Mouse (Mus musculus) mouse trophoblast stem cell (cell line): ENCODE measurements around the gene Pik3c2a.
"Not testable (repeated sequence)": the region's sequence is repeated elsewhere in the genome, so short reads cannot be mapped to it uniquely, and the experiment has no call there.

ENCODE experiments used
- in situ Hi-C, 2 experiments: fragments of 300-500 bp; cut with MseI, MboI; formaldehyde crosslinking; loops; 2 replicates in 1 of 2; 3 replicates in 1 of 2; pipeline ENCODE4 v1.15.1; 2025

Pik3c2a gene

GRCm38 (mm10) chr7:116392329-116392728, 50.9 kb downstream of the Pik3c2a start:
- in situ Hi-C loops: no loop called here

DNA sequence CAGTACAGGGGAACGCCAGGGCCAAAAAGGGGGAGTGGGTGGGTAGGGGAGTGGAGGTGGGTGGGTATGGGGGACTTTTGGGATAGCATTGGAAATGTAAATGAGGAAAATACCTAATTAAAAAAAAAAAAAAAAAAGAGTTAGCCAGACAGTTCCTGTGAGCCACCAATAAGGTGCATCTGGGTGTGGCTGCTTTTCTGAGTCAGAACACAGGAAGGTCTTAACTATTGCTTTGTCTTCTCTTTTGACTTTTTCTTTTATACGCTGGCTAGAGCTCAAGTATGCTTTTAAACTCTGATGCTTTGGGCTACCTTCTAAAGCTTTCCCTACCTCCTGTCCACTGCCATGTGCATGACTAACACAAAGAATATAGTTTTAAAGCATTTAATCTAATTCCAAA, 55.9 kb downstream of the Pik3c2a start:
- in situ Hi-C loops: not testable (repeated sequence)

DNA sequence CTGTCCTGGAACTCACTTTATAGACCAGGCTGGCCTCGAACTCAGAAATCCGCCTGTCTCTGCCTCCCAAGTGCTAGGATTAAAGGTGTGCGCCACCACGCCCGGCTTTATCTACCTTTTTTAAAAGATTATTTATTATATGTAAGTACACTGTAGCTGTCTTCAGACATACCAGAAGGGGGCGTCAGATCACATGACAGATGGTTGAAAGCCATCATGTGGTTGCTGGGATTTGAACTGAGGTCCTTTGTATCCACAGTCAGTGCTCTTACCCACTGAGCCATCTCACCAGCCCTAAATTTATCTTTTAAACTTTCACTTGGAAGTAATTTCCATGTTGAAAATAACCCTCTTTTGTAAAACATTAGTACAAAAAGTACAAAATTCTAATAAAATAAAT, 64.1 kb downstream of the Pik3c2a start:
- in situ Hi-C loops: not testable (repeated sequence)

DNA sequence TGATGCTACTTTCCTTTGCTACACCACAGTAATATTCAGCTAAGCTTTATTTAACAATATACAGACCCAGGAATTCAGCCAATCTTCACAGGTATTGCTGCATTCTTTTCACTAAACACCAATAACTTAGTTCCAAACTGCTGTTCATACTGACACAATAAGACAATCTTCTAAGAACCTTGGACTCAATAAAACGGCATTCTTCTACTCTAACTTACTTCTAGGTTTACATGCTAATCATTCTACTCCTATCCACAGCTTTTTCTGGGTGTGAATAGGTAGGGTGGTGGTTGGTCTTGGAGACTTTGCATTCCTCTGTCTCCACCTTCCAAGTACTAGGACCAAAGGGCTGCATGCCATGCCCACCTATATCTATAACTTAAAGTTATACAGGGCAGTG, 69.0 kb downstream of the Pik3c2a start:
- in situ Hi-C loops: no loop called here

- in situ Hi-C loops: no loop called here
Measured at GRCm38 (mm10) chr7:116336226-116336625, 107.0 kb downstream of the Pik3c2a start.

GRCm38 (mm10) chr7:116335133-116335532, 108.1 kb downstream of the Pik3c2a start:
- in situ Hi-C loops: no loop called here

DNA sequence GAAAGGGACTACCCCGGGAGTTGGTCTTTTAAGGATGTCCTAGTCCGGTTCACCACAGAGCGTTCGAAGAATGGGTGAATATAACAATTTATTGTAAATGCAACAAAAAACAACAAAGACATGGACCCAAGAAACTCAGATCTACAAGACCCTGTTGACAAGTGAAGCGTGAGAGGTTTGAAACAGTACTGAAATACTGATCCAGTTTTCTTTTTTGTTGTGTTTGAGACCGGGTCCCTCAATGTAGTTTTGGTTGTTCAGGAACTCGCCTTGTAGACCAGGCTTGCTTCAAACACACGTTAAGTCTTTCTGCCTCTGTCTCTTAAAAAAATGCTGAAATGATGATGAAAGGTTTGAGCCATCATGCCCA, 108.6 kb downstream of the Pik3c2a start:
- in situ Hi-C loops: no loop called here

DNA sequence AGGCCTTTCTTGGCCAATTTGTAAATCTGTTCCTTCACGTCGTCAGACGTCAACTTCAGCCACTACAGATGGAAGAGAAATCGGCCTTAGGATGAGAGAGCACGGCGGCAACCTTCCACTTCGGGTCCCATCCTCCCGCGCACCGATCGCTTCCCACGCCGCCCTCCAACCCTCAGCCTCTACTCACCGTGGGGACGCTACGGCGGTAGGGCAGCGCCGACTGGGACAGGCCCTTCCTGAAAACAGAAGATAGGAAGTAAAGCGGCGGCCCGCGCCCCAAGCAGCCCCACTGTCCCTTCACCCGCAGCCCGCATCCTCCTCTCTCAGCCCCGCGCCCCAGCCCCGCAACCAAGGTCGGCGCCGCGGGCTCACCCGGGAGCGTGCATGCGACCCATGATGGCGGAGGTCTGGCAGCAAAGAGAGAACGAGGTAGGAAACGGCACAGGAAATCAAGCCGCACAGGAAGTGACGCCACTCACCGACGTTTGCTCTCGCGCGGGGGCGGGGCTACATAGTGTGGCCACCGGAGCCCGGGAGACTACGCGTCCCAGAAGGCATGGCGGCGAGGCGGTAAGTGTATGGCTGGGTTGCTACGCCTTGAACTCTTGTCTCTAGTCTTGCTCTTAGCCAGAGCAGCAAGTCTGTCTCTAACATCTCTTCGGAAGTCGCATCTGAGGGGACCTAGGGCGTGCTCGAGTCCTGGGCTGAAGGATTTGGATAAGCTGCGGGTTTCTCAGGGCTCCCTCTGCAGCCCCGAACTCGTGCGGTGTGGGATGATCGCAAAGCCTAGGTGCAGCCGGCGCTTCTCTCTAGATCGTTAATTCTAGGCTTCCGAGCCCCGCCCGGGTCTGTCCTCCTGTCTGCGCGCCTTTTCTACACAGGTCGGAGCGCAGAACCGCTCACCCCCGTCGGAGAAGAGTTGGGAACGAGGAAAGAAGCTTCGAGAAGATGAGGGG, 109.3 kb downstream of the Pik3c2a start, which contains the start of gene Rps13:
Gene Rps13, minus strand, starts transcription at position 483 of the 956 bp plus-strand sequence.
- in situ Hi-C loops: no loop called here

DNA sequence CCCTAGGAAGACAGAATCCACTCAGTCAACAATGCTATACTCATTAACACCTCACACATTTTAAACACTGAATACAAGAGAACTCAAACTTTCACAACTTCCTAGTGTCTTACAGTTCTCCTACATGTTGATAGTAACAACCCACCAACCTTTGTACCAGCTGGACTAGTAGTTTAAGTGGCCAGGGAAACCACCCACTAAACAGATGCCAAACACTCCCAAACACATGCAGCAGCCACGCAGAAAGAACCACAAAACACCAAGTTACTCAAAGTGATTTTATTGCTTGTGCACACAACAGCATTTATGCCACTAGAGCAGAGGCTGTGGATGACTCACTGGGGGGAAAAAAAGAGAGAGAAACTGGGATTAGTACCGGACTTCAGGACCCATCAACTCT, 112.0 kb downstream of the Pik3c2a start:
- in situ Hi-C loops: no loop called here

GRCm38 (mm10) chr7:116329858-116330257, 113.4 kb downstream of the Pik3c2a start:
- in situ Hi-C loops: loop anchor here in 1 of 2 experiments (10.0 kb wide), 2 partner anchors 175 to 205 kb away; no protein-coding TSS in a partner anchor

- in situ Hi-C loops: loop anchor here in 1 of 2 experiments (10.0 kb wide), 2 partner anchors 174 to 204 kb away; no protein-coding TSS in a partner anchor
Measured at GRCm38 (mm10) chr7:116328777-116329176, 114.5 kb downstream of the Pik3c2a start.

GRCm38 (mm10) chr7:116327901-116328300, 115.3 kb downstream of the Pik3c2a start:
- in situ Hi-C loops: loop anchor here in 1 of 2 experiments (10.0 kb wide), 2 partner anchors 173 to 203 kb away; no protein-coding TSS in a partner anchor

DNA sequence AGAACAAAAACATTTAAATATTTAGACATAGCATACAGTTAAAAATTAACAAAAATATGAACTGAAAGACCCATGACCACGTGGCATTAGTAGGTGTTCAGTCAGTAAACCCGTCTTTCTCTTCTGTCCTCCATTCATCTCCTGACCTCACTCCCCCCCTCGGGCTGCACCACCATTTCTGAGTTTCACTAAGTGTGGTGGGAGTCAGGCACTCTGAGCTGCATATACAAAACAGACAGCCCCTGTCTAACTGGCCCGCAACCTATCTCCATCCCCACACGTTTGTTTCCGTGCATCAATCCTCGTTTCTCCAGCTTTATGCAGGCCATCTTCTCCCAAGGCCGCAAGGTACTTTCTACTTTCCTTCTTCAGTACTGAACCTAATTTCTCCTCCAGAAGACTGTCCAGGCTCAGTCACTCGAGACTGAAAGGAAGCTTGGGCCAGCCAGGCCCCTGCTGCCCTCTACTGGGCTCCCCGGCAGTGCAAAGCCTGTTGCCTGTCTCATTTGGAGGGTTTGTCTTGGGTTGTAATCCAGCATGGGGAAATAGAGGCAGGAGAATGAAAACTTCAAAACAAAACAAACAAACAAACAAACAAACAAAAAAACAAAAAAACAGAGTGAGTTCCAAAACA, 119.8 kb downstream of the Pik3c2a start:
- in situ Hi-C loops: loop anchor here (5.0 to 10.0 kb wide), 4 partner anchors 66 to 199 kb away; no protein-coding TSS in a partner anchor

DNA sequence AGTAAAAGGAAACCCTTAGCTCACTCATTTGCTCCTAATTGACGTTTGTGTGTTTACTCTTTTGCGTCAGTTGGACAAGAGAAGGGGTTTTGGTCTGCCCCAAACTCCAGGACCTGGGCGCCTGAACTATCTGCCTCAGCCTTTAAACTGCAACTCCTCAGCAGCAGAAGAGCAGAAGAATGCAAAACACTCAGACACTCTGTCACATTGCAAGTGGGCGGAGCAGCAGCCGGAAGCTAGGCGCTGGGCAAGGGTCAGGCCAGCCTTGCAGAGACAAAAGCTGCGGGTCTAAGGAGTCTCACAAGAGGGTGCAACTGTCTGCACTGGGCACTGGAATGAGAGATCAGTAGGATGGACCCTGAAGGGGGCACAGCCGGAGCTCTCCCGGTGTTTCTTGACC, 133.8 kb downstream of the Pik3c2a start:
- in situ Hi-C loops: no loop called here

- in situ Hi-C loops: no loop called here
Measured at GRCm38 (mm10) chr7:116308632-116308991, 134.6 kb downstream of the Pik3c2a start.

DNA sequence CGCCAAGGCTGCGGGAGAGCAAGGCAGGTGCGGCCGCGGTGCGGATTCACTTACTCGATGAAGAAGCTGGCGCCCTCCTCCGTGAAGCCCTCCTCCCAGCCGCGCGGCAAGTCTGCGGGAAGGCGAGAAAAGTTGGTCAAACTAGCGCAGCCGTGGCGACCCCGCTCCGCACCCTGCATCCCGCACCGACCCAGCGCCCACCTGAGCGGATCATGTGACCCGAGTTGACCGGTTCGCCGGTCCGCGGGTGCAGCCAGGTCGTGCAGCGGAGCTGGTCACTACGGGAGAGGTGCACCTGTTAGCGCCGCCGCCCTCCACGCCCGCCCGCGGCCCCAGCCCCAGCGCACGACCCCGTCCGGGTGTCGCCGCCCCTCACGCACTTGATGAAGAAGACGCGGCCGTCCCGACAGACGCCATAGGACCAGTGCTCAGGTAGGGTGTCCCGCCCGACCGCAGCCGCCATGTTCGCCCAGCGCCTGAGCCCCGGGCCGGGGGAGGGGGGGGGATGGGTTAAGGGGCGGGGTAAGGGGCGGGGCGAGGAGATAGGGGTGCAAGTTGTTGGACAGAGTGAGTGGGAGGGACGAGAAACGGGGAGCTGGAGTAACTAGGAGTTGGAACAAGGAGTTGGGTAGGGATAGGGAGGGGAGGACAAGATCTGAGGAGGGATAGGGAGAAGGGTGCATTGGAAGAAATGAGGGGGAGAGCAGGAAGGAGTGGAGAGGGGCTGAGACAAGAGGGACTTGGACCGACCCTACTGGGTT, 135.2 kb downstream of the Pik3c2a start, which contains the start of gene Plekha7:
Gene Plekha7, minus strand, starts transcription at position 506 of the 761 bp plus-strand sequence.
- in situ Hi-C loops: no loop called here

DNA sequence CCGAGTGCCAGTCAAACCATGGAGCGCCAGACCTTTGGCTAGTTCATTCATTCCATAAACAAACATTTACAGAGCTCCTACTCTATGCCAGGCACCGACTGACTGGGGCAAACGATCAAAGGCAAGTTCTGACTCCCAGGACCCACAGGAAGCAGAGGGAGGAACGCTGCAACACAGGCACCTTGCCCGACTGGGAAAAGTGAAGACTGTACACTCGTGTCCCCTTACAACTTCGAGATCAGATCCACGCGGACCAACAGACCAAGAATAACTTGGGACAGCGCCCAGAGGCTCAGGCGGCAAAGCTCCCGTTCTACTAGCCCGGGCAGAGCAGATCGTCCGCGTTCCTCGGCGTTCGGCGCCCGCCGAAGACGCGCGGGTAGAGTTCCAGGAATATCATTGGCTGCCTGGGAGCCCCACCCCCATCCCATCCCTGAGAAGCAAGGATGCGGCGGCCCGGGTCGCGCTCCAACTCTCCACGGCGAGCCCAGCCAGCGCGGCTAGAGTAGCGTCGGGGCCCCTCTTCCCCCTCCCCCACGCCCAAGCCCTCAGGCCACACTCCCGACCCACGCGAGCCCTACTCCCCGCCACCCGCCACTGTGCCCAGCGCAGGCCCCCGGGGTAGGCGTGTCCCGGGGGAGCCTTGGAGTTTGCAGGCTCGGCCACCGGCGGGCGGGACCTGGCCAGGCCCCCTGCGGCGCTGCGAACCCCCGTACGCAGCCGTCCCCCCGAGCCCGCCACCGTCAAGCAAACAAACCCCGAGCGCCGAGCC, 136.0 kb downstream of the Pik3c2a start:
- in situ Hi-C loops: no loop called here

- in situ Hi-C loops: no loop called here
Measured at GRCm38 (mm10) chr7:116306601-116307000, 136.6 kb downstream of the Pik3c2a start.

DNA sequence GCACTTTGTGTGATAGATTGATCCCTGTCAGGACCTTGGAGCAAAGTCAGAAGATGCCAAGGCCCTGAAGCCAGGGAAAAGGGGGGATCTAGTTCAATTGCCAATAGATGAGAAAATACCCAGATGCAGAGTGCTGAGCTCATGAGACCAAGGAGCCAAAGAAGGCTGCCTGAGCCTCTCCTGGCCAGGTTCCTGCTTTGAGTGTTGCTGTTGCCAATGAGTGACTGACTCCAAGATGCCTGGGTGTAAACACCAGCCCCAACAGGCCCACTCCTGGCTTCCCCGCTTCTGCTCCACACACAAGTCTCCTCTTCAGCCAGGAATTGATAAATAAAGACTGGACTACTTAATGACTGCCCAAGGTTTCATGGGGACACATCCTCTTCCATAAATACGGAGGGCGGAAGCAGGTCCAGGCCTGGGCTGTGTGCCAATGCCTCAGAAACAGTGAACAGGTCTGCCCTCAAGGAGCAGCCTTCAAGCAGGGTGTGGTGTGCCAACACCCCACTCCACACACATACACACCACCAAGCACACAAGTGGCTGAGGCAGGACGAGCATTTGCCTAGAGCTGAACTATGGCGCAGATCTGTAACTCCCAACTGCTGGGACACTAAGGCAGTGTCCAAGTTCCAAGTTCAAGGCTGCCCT, 141.5 kb downstream of the Pik3c2a start:
- in situ Hi-C loops: no loop called here

GRCm38 (mm10) chr7:116301144-116301543, 142.1 kb downstream of the Pik3c2a start:
- in situ Hi-C loops: no loop called here
